Mouse (Mus musculus): Measurements from ENCODE around the gene Gm35549. TPM values are rescaled to one million over a fixed set of nuclear protein-coding genes. Genes with fewer than 3 reads are reported as not detected.

The Gm35549 gene
- polyA plus RNA-seq, 1 experiment from 2014 or later: 0.72 TPM

DNA sequence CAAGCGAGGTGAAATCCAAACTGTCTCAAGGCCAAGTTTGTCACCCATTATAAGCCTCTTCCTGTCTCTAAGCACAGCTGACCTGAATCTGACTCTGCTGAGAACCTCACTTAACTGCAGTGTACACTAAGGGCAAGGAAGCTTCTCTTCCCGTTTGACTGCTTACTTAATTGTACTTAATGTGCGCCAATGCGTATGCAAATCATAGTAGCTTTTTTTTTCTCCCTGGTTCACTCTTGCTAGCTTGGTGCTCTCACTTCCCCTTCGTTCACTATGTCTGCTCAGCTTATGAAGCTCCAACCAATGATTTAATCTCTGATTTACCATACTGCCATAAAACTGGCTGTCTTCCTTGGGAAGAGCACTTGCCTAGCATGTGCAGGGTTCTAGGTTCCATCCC lies 58.6 kb downstream of the Gm35549 start:
- Histone ChIP-seq H3K4me2 (replicated peaks; ENCODE audit: low read depth, low read length) (no peak overlapping the region), H3K36me3 (ENCODE audit: control insufficient read depth, insufficient read depth, low read length) (no peaks in the 10 kb centered on the region), H3K27ac (ENCODE audit: low read length) (no peak overlapping the region), H3K4me1 (ENCODE audit: control insufficient read depth, insufficient read depth, low read length) (no peaks in the 10 kb centered on the region), H3K9me3 (ENCODE audit: control insufficient read depth, low read depth, low read length) (no peaks in the 10 kb centered on the region), H3K4me3 (ENCODE audit: low read depth, low read length) (no peak overlapping the region), H3K9ac (replicated peaks; ENCODE audit: low read depth, low read length) (no peak overlapping the region), H3K27me3 (ENCODE audit: control insufficient read depth, insufficient read depth, low read length) (no peaks in the 10 kb centered on the region)
- no peak for ATAC-seq (ENCODE audit: insufficient number of reproducible peaks, insufficient read depth, low FRiP score, low read depth)
- WGBS: 69% methylated on average over 5 of the region's 5 CpGs

Other genes starting within 250 kb of the Gm35549 start
- 0.06 TPM in 1 of 2 replicates, not detected in the other for gene Topaz1, start 96.7 kb downstream of the Gm35549 start, polyA plus RNA-seq (2014; fragmentation: Nextera tagmentation; extraction: Ambion mirVana)
- 7.2 and 7.8 TPM in 2 replicates for gene Tcaim, start 38.5 kb downstream of the Gm35549 start, polyA plus RNA-seq (2014; fragmentation: Nextera tagmentation; extraction: Ambion mirVana)
- gene Zfp445, start 22.0 kb upstream of the Gm35549 start, polyA plus RNA-seq (2014; fragmentation: Nextera tagmentation; extraction: Ambion mirVana): 68.3 and 69.6 TPM in 2 replicates
- 2.7 and 3.7 TPM in 2 replicates for gene Zkscan7, start 41.6 kb upstream of the Gm35549 start, polyA plus RNA-seq (2014; fragmentation: Nextera tagmentation; extraction: Ambion mirVana)
- gene Zfp105, start 79.0 kb upstream of the Gm35549 start, polyA plus RNA-seq (2014; fragmentation: Nextera tagmentation; extraction: Ambion mirVana): 17.8 and 21.1 TPM in 2 replicates
- 34.1 and 39.0 TPM in 2 replicates for gene 1110059G10Rik, start 107.0 kb upstream of the Gm35549 start, polyA plus RNA-seq (2014; fragmentation: Nextera tagmentation; extraction: Ambion mirVana)
- 63.6 and 75.7 TPM in 2 replicates for gene Kif15, start 107.0 kb upstream of the Gm35549 start, polyA plus RNA-seq (2014; fragmentation: Nextera tagmentation; extraction: Ambion mirVana)
- gene Tmem42, start 177.3 kb upstream of the Gm35549 start, polyA plus RNA-seq (2014; fragmentation: Nextera tagmentation; extraction: Ambion mirVana): 24.8 and 24.9 TPM in 2 replicates
- 0.87 TPM in 1 of 2 replicates, not detected in the other for gene Tgm4, start 190.7 kb upstream of the Gm35549 start, polyA plus RNA-seq (2014; fragmentation: Nextera tagmentation; extraction: Ambion mirVana)